Mouse (Mus musculus): ENCODE data around the gene Fam122b.
A peak's percentile ranks its signal among the peaks of the same experiment; 100 is the strongest.

- TF ChIP-seq CTCF (IDR thresholded peaks at IDR 0.05) (no peak), EP300 (IDR thresholded peaks at IDR 0.05; ENCODE audit: insufficient read depth, low read depth, low read length) (no peak), POLR2A (IDR thresholded peaks at IDR 0.05; ENCODE audit: insufficient read depth, low read depth, low read length) (0 out of 2 replicates have a peak, but pooled peaks have one; percentile 25)
These were observed 749 bp downstream of the Fam122b start for GRCm38 (mm10) chrX:53268856-53269255.

Data from heart, adult 2 months (tissue).